Mouse (Mus musculus): ENCODE data around the gene Stfa3. TPM values are rescaled to one million over a fixed set of nuclear protein-coding genes. Genes with fewer than 3 reads are reported as not detected.

The Stfa3 gene
- polyA plus RNA-seq, 1 experiment from 2014 or later = not detected

Other genes starting within 250 kb of the Stfa3 start
- gene Gm5416, start 245.0 kb downstream of the Stfa3 start, polyA plus RNA-seq (2014; fragmentation: Nextera tagmentation; extraction: Ambion mirVana) = not detected in 2 replicates
- gene 2010005H15Rik, start 233.9 kb downstream of the Stfa3 start, polyA plus RNA-seq (2014; fragmentation: Nextera tagmentation; extraction: Ambion mirVana) = not detected in 2 replicates
- gene Stfa1, start 178.4 kb downstream of the Stfa3 start, polyA plus RNA-seq (2014; fragmentation: Nextera tagmentation; extraction: Ambion mirVana) = 1.9 and 3.6 TPM in 2 replicates
- gene BC117090, start 121.1 kb downstream of the Stfa3 start, polyA plus RNA-seq (2014; fragmentation: Nextera tagmentation; extraction: Ambion mirVana) = not detected in 2 replicates
- 0.89 and 1.9 TPM in 2 replicates for gene BC100530, start 87.6 kb downstream of the Stfa3 start, polyA plus RNA-seq (2014; fragmentation: Nextera tagmentation; extraction: Ambion mirVana)
- not detected in 2 replicates for gene Stfa2, start 46.9 kb downstream of the Stfa3 start, polyA plus RNA-seq (2014; fragmentation: Nextera tagmentation; extraction: Ambion mirVana)
- not detected in 2 replicates for gene Casr, start 106.7 kb upstream of the Stfa3 start, polyA plus RNA-seq (2014; fragmentation: Nextera tagmentation; extraction: Ambion mirVana)
- 0.78 and 0.92 TPM in 2 replicates for gene Cd86, start 210.7 kb upstream of the Stfa3 start, polyA plus RNA-seq (2014; fragmentation: Nextera tagmentation; extraction: Ambion mirVana)
- 0.11 TPM in 1 of 2 replicates, not detected in the other for gene Ildr1, start 238.6 kb upstream of the Stfa3 start, polyA plus RNA-seq (2014; fragmentation: Nextera tagmentation; extraction: Ambion mirVana)